Mouse (Mus musculus) intestine, postnatal 0 days (tissue): ENCODE data around the gene Ttbk1. TPM values are rescaled to one million over a fixed set of nuclear protein-coding genes. Genes with fewer than 3 reads are reported as not detected.
A peak's percentile ranks its signal among the peaks of the same experiment; 100 is the strongest.

Source experiments
- ATAC-seq: fragments of 200-750 bp; cut with Nextera tagmentation; 2 replicates; pipeline ENCODE4 v1.8.0; 2017; ENCODE audit warnings: mild to moderate bottlenecking, moderate TSS enrichment, moderate library complexity
- H3K27ac ChIP-seq: fragments of 300-500 bp; sonication (generic); 2 replicates; pipeline ENCODE4 v1.5.1; 2014; ENCODE audit warnings: mild to moderate bottlenecking, low read depth, low read length, moderate library complexity
- H3K27me3 ChIP-seq: fragments of 300-500 bp; sonication (generic); replicated peaks from 2 replicates; pipeline ENCODE4 v1.6.1; 2014; ENCODE audit warnings: low read length, mixed read lengths; ENCODE audit not compliant: control insufficient read depth, insufficient read depth
- H3K36me3 ChIP-seq: fragments of 300-500 bp; sonication (generic); 2 replicates; pipeline ENCODE4 v1.6.1; 2014; ENCODE audit warnings: mild to moderate bottlenecking, moderate library complexity; ENCODE audit not compliant: control insufficient read depth, insufficient read depth
- H3K4me1 ChIP-seq: fragments of 300-500 bp; sonication (generic); replicated peaks from 2 replicates; pipeline ENCODE4 v1.6.1; 2014; ENCODE audit warnings: antibody characterized with exemption, low read length, mixed read lengths; ENCODE audit not compliant: control insufficient read depth, insufficient read depth
- H3K4me2 ChIP-seq: fragments of 300-500 bp; sonication (generic); replicated peaks from 2 replicates; pipeline ENCODE4 v1.6.1; 2014; ENCODE audit warnings: low read depth, mild to moderate bottlenecking, moderate library complexity
- H3K4me3 ChIP-seq: fragments of 300-500 bp; sonication (generic); 2 replicates; pipeline ENCODE4 v1.5.1; 2014; ENCODE audit warnings: low read depth, low read length
- H3K9ac ChIP-seq: fragments of 300-500 bp; sonication (generic); 2 replicates; pipeline ENCODE4 v1.6.1; 2014; ENCODE audit warnings: mild to moderate bottlenecking, low read depth, low read length
- H3K9me3 ChIP-seq: fragments of 300-500 bp; sonication (generic); 2 replicates; pipeline ENCODE4 v1.6.1; 2016; ENCODE audit warnings: mixed run types; ENCODE audit not compliant: control insufficient read depth
- CTCF ChIP-seq: sonication (generic); IDR thresholded peaks from 2 replicates; pipeline ENCODE4 v1.5.1; 2016; ENCODE audit warnings: low read depth, mild to moderate bottlenecking, control low read depth, antibody characterized with exemption, moderate library complexity
- WGBS: fragments of 180-500 bp; shearing (Covaris S2); extraction: QIAGEN DNeasy Blood & Tissue Kit; methylation state at CpG from one replicate; pipeline ENCODE4 v1.1.7; 2014; 5-methylcytosine and 5-hydroxymethylcytosine counted together
- polyA plus RNA-seq: library from polyadenylated mRNA; unstranded; fragments of >200 nt; fragmentation: Nextera tagmentation; extraction: Ambion mirVana; gene quantifications from 2 replicates; pipeline ENCODE4 v1.2.1, GENCODE M21; 2015

Ttbk1 gene
- polyA plus RNA-seq, 1 experiment from 2014 or later: 0.09 TPM

- H3K27me3 ChIP-seq: no peaks in the 10 kb centered on the region
- no peaks in the 10 kb centered on the region for H3K9me3 ChIP-seq
These were observed 79.0 kb downstream of the Ttbk1 start for GRCm38 (mm10) chr17:46408478-46408877.

GRCm38 (mm10) chr17:46394631-46395030, 92.8 kb downstream of the Ttbk1 start:
- no peak overlapping the region for H3K9ac ChIP-seq
- no peak overlapping the region for H3K4me3 ChIP-seq
- H3K27me3 ChIP-seq: no peaks in the 10 kb centered on the region
- no peaks in the 10 kb centered on the region for H3K4me1 ChIP-seq
- H3K36me3 ChIP-seq: peaks cover 23% of the 10 kb centered on the region
- no peak overlapping the region for H3K4me2 ChIP-seq
- no peaks in the 10 kb centered on the region for H3K9me3 ChIP-seq
- H3K27ac ChIP-seq: no peak overlapping the region
- WGBS: 70% methylated on average over 1 of the region's 1 CpGs
- TF ChIP-seq CTCF: no peak
- ATAC-seq: no peak

More at GRCm38 (mm10) chr17:46408478-46408877, 79.0 kb downstream of the Ttbk1 start:
- no peak overlapping the region for H3K9ac ChIP-seq
- no peak overlapping the region for H3K27ac ChIP-seq
- no peak for ATAC-seq
- TF ChIP-seq CTCF: peak; percentile 63
- no peak overlapping the region for H3K4me2 ChIP-seq
- 35% methylated on average over 3 of the region's 3 CpGs for WGBS
- peaks cover 38% of the 10 kb centered on the region for H3K36me3 ChIP-seq
- no peaks in the 10 kb centered on the region for H3K4me1 ChIP-seq
- H3K4me3 ChIP-seq: no peak overlapping the region

- Histone ChIP-seq H3K27ac (no peak overlapping the region), H3K36me3 (peaks cover 18% of the 10 kb centered on the region), H3K4me3 (no peak overlapping the region), H3K27me3 (no peaks in the 10 kb centered on the region), H3K4me2 (no peak overlapping the region), H3K9ac (no peak overlapping the region), H3K9me3 (no peaks in the 10 kb centered on the region), H3K4me1 (no peaks in the 10 kb centered on the region)
- 54% methylated on average over 2 of the region's 2 CpGs for WGBS
- ATAC-seq: no peak
- peak; percentile 81 for TF ChIP-seq CTCF
These were observed 94.5 kb downstream of the Ttbk1 start for GRCm38 (mm10) chr17:46393012-46393411.

Other genes with a start within 250 kb of the Ttbk1 start
- 32.1 and 32.3 TPM in 2 replicates for gene Polr1c, start 239.6 kb downstream of the Ttbk1 start, polyA plus RNA-seq
- gene Yipf3, start 239.6 kb downstream of the Ttbk1 start, polyA plus RNA-seq: 111 and 119 TPM in 2 replicates
- 0.42 and 0.44 TPM in 2 replicates for gene Lrrc73, start 234.1 kb downstream of the Ttbk1 start, polyA plus RNA-seq
- gene Tjap1, start 204.6 kb downstream of the Ttbk1 start, polyA plus RNA-seq: 29.3 and 34.6 TPM in 2 replicates
- gene Dlk2, start 190.3 kb downstream of the Ttbk1 start, polyA plus RNA-seq: 0.33 and 0.42 TPM in 2 replicates
- gene Abcc10, start 159.3 kb downstream of the Ttbk1 start, polyA plus RNA-seq: 5.4 and 6.2 TPM in 2 replicates
- 2.2 and 3.8 TPM in 2 replicates for gene Zfp318, start 103.9 kb downstream of the Ttbk1 start, polyA plus RNA-seq
- 0.12 TPM in 1 of 2 replicates, not detected in the other for gene Crip3, start 58.7 kb downstream of the Ttbk1 start, polyA plus RNA-seq
- gene Slc22a7, start 49.2 kb downstream of the Ttbk1 start, polyA plus RNA-seq: not detected in 2 replicates
- gene Dnph1, start 9.0 kb upstream of the Ttbk1 start, polyA plus RNA-seq: 10.9 and 11.1 TPM in 2 replicates
- 1.3 and 2.0 TPM in 2 replicates for gene Cul9, start 58.7 kb upstream of the Ttbk1 start, polyA plus RNA-seq
- 5.1 and 5.2 TPM in 2 replicates for gene Srf, start 68.5 kb upstream of the Ttbk1 start, polyA plus RNA-seq
- gene Ptk7, start 141.8 kb upstream of the Ttbk1 start, polyA plus RNA-seq: 13.7 and 14.7 TPM in 2 replicates
- gene Klc4, start 158.3 kb upstream of the Ttbk1 start, polyA plus RNA-seq: 102 and 107 TPM in 2 replicates
- gene Mrpl2, start 158.6 kb upstream of the Ttbk1 start, polyA plus RNA-seq: 138 and 139 TPM in 2 replicates
- 18.0 and 19.2 TPM in 2 replicates for gene Cul7, start 162.7 kb upstream of the Ttbk1 start, polyA plus RNA-seq
- gene Rrp36, start 186.7 kb upstream of the Ttbk1 start, polyA plus RNA-seq: 49.0 and 55.6 TPM in 2 replicates
- 132 and 133 TPM in 2 replicates for gene Mea1, start 191.1 kb upstream of the Ttbk1 start, polyA plus RNA-seq
- gene Klhdc3, start 193.2 kb upstream of the Ttbk1 start, polyA plus RNA-seq: 94.2 and 99.3 TPM in 2 replicates
- gene Ppp2r5d, start 217.4 kb upstream of the Ttbk1 start, polyA plus RNA-seq: 25.9 and 26.5 TPM in 2 replicates
- 10.4 and 11.5 TPM in 2 replicates for gene Pex6, start 223.8 kb upstream of the Ttbk1 start, polyA plus RNA-seq
- 0.39 and 0.48 TPM in 2 replicates for gene Gnmt, start 241.5 kb upstream of the Ttbk1 start, polyA plus RNA-seq